Mouse (Mus musculus): ENCODE measurements around the gene Shisa3.

Gene Shisa3

DNA sequence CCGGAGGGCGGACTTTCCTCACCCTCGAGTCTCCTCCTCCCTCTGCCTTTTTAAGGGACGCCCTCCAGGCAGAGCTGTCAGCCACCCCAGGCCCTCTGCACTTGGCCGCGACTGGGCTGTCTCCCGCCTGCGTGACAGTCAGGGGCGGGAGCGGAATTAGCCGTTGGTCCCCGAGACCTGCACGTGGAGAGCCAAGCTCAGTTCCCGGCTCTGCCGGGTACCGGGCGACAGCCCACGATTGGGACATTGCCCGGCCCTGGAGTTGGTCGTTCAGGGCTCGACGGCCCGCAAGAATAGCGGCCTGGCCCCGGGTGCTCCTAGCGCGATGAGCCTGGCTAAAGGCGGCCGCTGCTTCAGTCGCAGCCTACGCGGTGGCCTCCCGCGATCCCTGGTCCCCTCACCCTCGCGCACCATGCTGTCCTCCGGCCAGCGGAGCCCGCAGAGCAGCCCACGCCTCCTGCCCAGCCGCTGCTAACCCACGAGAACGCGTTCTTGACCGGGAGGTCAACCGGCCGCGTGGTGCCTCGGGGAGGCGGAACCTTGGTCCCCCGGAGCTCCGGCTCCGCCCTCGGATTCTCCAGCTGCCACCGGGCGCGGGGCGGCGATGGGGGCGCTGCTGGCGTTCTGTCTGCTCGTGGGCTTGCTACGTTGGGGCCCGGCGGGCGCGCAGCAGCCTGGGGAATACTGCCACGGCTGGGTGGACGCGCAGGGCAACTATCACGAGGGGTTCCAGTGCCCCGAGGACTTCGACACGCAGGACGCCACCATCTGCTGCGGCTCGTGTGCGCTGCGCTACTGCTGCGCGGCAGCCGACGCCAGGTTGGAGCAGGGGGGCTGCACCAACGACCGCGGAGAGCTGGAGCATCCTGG is at the start of gene Shisa3:
Shisa3 (plus strand) TSS at position 79 of the 870 bp plus-strand sequence.
- DNase-seq (ENCODE audit: low read depth, low spot score): no peak

- no peak for DNase-seq (ENCODE audit: low read depth, low spot score)
Observed at GRCm38 (mm10) chr5:67558644-67559043, 49.0 kb upstream of the Shisa3 start.

DNA sequence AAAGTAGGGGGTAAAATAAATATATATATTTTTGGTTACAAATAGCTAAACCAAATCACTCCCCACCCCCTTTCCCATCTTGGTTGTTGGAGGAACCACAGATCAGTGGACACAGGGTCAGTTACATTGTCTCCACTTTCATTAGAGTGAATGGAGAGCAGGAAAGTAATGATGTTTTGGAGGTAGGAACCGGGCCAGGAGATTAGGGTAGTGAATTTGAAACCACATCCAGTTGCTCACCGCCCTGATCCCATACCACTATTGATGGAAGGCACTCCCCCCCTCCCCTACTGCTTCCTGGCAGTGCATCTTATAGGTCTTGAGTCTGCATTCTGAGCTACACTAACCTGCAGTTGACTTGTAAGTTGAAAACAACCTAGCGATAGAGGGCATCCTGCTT is 48.6 kb upstream of the Shisa3 start:
- no peak for DNase-seq (ENCODE audit: low read depth, low spot score)

DNA sequence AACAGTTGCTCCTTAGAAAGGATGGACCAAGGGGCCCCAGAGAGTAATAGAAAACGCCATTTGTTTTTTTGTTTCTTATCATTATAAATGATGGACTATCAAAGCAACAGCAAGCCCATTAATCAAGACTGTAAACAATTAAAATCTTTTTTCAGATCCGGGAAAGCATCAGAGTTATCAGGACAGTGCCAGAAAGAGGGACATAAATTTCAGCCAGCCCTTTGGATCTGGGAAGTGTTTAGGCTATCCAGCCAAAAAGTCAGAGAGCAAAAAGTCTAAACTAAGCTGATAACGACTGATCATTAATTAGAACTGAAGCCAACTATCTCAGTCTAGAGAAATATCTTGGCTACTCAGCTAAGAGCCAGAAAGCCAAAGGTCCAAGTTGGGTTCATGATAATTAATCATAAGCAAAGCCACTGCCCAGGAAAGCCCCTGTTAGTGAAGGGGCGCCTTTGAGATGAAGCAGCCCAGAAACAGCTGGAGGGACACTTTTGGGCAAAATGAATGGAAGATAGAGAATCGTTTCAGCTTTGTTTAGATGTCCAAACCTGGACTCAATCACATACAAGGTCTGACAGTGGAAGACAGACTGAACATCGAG is 35.0 kb upstream of the Shisa3 start:
- DNase-seq (ENCODE audit: low read depth, low spot score): no peak

- no peak for DNase-seq (ENCODE audit: low read depth, low spot score)
Observed at GRCm38 (mm10) chr5:67574039-67574438, 33.6 kb upstream of the Shisa3 start.

DNA sequence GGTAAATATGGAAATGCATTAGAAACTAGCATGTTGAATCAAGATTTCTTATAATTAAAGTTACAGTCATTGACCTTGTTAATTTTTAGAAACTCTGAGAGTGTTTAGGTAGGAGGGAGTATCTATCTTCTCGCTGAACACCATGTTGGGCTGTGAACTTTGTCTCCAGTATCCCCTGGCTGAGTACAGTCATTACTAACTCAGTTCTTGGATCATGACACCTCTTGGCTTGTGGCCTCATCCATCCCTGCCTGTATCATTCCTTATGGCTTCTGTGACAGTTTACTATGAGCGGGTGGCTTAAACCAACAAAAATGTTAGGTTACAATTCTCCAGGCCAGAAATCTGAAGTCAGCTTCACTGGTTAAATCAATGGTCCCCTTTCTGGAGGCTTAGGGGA is 32.0 kb upstream of the Shisa3 start:
- DNase-seq (ENCODE audit: low read depth, low spot score): no peak

DNA sequence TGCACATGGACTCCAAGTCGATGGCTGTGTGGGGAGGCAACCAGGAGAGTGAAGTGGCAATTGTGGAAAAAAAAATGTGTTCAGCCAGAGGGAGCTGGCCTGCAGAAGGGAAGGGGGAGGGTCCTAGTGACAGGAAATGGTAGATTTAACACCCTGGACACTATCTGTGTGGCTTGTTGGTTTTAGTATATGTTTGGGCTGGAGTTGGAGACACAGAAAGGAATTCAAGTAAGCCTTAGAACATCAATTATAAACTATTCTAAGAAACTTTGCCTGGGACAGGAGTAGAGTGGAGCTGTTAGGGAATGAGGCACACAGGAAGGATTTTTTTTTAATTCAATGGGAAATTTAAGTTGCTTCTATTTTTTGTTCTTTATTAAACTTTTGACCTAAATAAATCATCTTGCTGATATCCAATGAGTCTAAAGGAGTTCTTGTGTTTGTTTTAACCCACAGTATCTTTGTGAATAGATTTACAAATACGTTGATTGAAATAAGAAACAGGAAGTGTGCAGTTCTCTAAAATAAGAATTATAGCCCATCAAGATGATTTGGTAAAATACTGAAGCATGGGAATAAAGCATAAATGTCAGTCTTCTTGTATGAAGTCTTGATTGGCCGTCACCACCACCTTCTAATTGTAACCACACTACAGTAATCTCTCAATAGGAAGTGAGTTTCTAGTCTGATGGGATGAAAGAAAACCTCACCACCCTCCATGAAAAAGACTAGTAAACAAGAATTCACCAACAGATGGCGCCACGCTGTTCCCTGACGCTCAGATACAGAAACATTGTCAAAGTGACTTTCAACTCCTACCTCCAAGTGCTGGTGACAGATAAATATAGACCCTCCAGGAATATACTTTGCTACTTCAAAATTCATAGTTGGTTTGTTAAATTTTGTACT is 27.7 kb upstream of the Shisa3 start:
- no peak for DNase-seq (ENCODE audit: low read depth, low spot score)

DNA sequence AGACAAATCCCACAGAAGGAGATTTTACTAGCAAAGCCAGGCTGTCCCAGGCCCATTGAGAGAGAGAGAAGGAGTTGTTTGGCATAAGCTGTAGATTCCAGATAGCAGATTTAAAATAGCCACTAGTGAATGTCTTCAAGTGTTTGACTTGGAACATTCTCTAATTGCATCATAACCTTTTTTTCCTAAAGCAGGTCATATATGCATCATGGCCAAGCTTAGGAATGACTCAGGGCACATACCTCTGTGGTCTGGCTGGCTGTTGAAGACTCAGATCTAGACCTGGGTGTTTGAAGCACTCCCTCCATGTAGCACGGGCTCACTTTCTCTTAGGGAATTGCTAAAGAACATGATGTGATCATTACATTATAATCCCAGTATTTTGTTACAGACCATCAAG is 12.6 kb upstream of the Shisa3 start:
- DNase-seq (ENCODE audit: low read depth, low spot score): no peak

DNA sequence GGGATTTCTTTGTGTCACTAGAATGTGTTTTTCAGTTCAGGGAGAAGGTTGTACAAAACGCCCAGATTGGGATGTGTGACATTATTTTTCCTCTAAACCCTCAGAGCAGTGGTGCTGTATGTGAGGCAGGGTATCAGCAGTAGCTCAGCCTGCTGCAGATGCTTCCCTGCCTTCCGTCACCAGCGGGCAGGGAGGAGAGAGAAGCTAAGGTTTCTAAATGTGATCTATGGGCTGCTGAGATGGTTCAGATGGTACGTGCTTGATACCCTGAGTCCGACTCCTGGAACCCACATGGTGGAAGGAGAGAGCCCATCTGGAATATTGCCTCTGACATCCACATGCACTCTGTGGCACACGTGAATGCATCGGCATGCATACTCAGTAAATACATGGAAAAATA is 12.1 kb upstream of the Shisa3 start:
- DNase-seq (ENCODE audit: low read depth, low spot score): no peak

- no peak for DNase-seq (ENCODE audit: low read depth, low spot score)
Observed at GRCm38 (mm10) chr5:67599935-67600334, 7.7 kb upstream of the Shisa3 start.

DNA sequence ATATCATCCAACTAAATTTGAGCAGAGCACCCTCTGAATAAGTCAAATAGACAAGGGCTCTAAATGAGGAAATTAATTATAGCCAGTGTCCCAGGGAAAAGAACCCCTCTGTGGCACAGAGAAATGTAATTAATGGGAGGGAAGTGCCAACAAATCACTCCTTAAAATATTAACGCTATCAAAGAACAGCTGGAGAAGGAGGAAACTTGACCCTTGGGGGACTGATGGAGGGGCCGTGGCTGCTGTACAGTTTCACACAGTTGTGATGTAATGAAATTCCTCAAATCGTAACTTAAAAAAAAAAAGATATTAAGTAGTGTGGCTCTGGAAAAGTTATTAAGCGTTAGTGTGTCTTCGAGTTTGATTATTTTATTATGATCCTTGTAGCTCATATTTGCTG is 1.7 kb upstream of the Shisa3 start:
- DNase-seq (ENCODE audit: low read depth, low spot score): no peak

DNA sequence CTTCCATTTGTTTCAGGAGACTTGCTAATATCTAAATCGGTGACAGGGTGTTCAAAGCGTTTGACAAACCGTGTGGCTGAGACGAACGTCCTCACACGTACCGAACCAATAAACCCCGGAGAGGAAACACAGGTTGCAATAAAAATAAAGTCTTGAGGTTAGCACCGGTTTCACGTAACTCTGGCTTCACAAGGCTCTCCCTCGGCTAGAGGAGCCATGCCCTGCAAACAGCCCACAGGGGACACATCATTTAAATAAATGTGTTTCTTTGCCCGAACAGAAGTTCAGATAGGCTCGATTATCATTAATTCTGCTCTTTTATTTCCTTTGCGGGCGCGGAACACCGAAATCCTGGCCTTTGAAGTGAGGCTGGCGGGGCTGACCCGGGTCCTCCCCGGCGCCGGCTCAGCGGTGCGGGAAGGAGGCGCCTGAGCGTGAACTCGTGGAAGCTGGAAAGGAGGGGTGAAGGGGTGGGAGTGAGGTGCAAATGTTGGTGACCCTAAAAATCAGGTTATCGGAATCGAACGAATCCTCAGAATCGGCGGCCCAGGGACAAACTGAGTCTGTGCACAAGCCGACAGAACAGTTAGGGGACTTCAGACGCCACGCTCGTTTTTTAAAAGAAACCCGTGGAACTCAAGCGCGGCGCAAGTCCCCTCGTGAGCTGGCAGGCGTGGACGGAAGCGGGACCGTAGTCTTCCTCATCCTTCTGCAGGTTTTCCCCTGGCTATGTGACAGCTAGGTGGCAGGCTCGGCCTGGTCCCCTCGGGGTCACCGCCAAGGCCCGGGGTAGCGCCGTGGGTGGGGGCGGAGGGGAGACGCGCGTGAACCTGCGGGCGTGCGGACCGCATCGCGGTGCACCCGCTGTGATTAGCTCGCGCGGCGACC is 522 bp upstream of the Shisa3 start:
- DNase-seq (ENCODE audit: low read depth, low spot score): no peak

- no peak for DNase-seq (ENCODE audit: low read depth, low spot score)
Observed at GRCm38 (mm10) chr5:67608674-67609519, 1.2 kb downstream of the Shisa3 start.

DNA sequence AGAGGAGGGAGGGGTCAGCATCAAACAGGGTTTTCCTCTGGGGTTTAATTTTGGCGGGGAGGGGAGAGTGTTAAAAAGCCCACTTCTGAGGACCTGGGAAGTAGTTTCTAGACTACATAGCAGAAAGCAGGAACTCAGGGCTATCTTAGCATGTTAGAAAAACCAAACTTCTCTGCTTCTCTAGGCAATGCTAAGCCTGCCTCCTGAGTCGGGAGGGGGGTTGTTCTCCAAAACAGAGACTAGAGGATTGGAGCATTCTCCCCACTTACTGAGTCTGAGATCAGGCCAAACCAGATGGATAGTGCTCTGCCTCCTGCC is 1.8 kb downstream of the Shisa3 start:
- no peak for DNase-seq (ENCODE audit: low read depth, low spot score)

DNA sequence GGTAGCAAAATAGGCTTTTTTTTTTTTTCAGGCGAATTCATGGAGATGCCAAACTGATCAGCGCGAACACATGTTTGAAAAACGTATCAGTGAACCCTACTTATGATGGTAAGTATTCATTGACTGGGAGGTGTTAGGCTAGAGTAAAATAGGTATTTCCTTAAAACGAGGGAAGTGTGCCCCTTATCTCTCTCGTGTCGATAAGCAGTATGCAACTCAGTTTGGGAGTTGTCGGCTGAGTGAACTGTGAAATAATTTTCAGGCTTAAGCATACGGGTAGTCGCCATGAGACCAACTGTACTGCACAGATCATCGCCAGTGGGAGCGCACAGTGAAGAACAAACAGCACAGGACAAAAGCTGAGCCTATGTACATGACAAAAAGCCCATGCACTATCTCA is 13.5 kb downstream of the Shisa3 start:
- no peak for DNase-seq (ENCODE audit: low read depth, low spot score)

DNA sequence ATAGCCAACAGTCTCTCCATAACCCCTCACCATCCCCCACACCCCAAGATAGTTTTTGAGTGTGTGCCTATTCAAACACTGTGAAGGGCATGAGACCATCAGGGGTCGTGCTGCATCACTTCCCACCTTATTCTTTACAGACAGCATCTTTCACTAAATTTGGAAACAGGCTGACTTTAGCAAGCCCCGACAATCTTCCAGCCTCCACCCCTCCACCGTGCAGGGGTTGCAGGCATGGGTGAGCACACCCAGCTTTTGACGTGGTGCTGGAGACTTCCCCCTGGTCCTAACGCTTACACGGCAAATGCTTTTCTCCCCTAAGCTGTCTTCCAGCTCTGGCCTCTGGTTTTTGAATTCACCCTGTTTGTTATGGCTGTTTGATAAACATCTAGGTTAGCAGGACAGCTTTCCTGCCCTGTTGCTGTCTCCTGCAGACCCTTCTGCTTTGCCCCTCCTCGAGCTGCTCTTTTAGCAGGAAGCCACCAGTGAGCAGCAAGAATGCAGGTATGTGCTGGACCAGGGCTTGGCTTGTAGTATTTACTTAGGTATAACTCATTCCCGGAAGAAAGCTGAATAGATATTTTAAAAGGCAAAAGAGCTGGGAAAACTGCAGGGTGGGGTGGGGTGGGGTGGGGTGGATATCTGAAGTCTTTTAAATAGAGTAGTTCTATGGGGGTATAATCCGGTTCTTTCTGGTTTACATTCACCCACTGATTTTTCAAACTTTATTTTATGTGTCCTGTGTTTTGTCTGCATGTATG is 20.7 kb downstream of the Shisa3 start:
- no peak for DNase-seq (ENCODE audit: low read depth, low spot score)

DNA sequence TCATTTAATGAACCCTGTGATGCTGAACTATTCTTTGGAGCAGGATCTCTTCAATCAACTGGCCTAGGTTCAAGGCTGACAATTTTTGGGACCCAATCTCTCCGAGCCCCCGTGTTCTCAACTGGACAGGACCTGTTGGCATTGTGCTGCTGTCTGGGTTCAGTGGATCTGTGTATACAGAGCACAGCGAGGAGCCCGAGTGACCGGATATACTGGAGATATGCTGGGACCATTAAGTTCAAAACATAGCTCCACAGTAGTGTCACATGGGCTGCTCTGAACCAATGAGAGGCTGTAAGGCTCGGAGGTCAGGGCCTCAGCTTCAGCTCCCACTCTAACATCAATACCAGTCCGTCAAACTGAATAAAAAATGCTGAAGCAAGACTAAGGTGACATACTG is 21.8 kb downstream of the Shisa3 start:
- DNase-seq (ENCODE audit: low read depth, low spot score): no peak

DNA sequence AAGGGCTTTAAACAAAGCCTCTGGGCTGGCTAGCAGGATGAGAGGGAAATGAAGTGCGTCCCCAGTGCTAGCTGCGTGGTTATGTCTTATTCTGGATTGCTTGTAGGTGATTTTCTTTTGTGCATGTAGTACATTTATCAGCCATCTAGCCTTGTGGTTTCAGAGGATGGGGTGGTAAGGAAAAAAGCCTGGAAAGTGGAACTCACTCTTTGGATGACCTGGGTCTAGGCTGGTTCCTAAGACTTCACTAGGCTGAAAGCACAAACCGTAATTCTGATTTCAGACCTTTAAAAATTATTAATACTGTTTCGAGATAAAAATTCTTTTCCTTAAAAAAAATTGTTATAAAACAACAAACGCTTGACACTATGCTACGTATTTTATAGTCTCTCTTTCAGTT is 22.2 kb downstream of the Shisa3 start:
- DNase-seq (ENCODE audit: low read depth, low spot score): no peak

DNA sequence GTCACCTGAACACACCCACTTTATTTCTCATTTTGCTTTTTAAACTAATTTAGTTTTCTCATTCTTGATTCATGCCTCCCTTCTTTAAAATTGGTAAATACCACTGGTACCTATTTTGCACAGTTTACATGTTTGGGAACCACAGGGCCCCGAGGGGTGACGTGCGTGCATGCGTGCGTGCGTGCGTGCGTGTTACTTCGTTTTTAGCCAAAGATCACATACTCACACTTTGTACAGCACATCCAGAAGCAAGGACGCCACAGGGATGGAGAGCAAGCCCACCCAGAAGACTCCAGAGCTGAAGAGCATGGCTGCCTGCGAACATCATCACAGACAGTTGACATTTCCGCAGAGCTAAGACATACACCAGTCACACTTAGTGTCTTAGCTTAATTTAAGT is 23.6 kb downstream of the Shisa3 start:
- DNase-seq (ENCODE audit: low read depth, low spot score): no peak
